Mouse (Mus musculus): ENCODE data around the gene Mrpl4. TPM values are rescaled to one million over a fixed set of nuclear protein-coding genes. Genes with fewer than 3 reads are reported as not detected.
"Not testable (repeated sequence)": the region's sequence is repeated elsewhere in the genome, so short reads cannot be mapped to it uniquely, and the experiment has no call there.

Gene Mrpl4
- polyA plus RNA-seq, 1 experiment from 2014 or later = 132 TPM

- DNase-seq (ENCODE audit: low spot score); H3K9ac ChIP-seq (ENCODE audit: low read depth, low read length); H3K4me2 ChIP-seq (replicated peaks; ENCODE audit: low read depth, low read length); H3K27ac ChIP-seq (ENCODE audit: low read depth, low read length); ATAC-seq (ENCODE audit: low FRiP score); H3K4me3 ChIP-seq (ENCODE audit: low read depth, low read length); H3K36me3 ChIP-seq (ENCODE audit: control insufficient read depth, insufficient read depth, low read length); H3K9me3 ChIP-seq (ENCODE audit: control insufficient read depth, low read length); H3K4me1 ChIP-seq (replicated peaks; ENCODE audit: control insufficient read depth, insufficient read depth, low read length): not testable (repeated sequence)
- WGBS = 71% methylated on average over 9 of the region's 9 CpGs
- H3K27me3 ChIP-seq (ENCODE audit: control insufficient read depth, insufficient read depth, low read length) = peaks cover 19% of the 10 kb centered on the region
Measured at GRCm38 (mm10) chr9:21010939-21011541, 8.5 kb downstream of the Mrpl4 start.

- DNase-seq (ENCODE audit: low spot score) = no peak
- Histone ChIP-seq H3K4me1 (replicated peaks; ENCODE audit: control insufficient read depth, insufficient read depth, low read length) (no peaks in the 10 kb centered on the region), H3K9me3 (ENCODE audit: control insufficient read depth, low read length) (no peaks in the 10 kb centered on the region), H3K27ac (ENCODE audit: low read depth, low read length) (no peak overlapping the region), H3K36me3 (ENCODE audit: control insufficient read depth, insufficient read depth, low read length) (no peaks in the 10 kb centered on the region), H3K4me3 (ENCODE audit: low read depth, low read length) (no peak overlapping the region), H3K27me3 (ENCODE audit: control insufficient read depth, insufficient read depth, low read length) (peaks cover 28% of the 10 kb centered on the region), H3K4me2 (replicated peaks; ENCODE audit: low read depth, low read length) (no peak overlapping the region), H3K9ac (ENCODE audit: low read depth, low read length) (no peak overlapping the region)
- no peak for ATAC-seq (ENCODE audit: low FRiP score)
- WGBS = 69% methylated on average over 5 of the region's 5 CpGs
Measured at GRCm38 (mm10) chr9:21011846-21012312, 9.3 kb downstream of the Mrpl4 start.

DNA sequence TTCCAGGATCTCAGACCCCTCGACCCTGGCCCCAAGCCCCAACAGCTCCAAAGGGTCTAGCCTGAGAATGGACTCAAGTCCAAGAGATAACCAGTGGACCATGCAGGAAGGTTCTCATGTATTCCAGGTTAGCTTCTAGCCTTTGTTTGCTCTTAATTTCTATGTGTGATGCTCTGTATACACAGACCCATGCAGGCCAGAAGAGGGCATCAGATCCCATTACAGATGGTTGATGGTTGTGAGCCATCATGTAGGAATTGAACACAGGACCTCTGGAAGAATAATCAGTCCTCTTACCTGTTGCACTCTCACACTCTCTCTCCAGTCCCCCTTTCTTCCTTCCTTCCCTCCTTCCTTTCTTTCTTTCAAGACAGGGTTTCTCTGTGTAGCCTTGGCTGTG lies 9.8 kb downstream of the Mrpl4 start:
- 43% methylated on average over 1 of the region's 1 CpGs for WGBS
- ATAC-seq (ENCODE audit: low FRiP score) (no peak), DNase-seq (ENCODE audit: low spot score) (no peak)
- Histone ChIP-seq H3K27me3 (ENCODE audit: control insufficient read depth, insufficient read depth, low read length) (peaks cover 33% of the 10 kb centered on the region), H3K27ac (ENCODE audit: low read depth, low read length) (no peak overlapping the region), H3K4me1 (replicated peaks; ENCODE audit: control insufficient read depth, insufficient read depth, low read length) (no peaks in the 10 kb centered on the region), H3K9ac (ENCODE audit: low read depth, low read length) (no peak overlapping the region), H3K36me3 (ENCODE audit: control insufficient read depth, insufficient read depth, low read length) (no peaks in the 10 kb centered on the region), H3K4me2 (replicated peaks; ENCODE audit: low read depth, low read length) (no peak overlapping the region), H3K4me3 (ENCODE audit: low read depth, low read length) (no peak overlapping the region), H3K9me3 (ENCODE audit: control insufficient read depth, low read length) (no peaks in the 10 kb centered on the region)

- ATAC-seq (ENCODE audit: low FRiP score) (no peak), DNase-seq (ENCODE audit: low spot score) (peak; percentile 31)
- no peak overlapping the region for H3K4me3 ChIP-seq (ENCODE audit: low read depth, low read length)
- 3% methylated on average over 29 of the region's 29 CpGs for WGBS
- peaks cover 36% of the 10 kb centered on the region for H3K27me3 ChIP-seq (ENCODE audit: control insufficient read depth, insufficient read depth, low read length)
- peak overlapping the region; percentile 17; the same call in 1 of the 2 replicates for H3K4me2 ChIP-seq (replicated peaks; ENCODE audit: low read depth, low read length)
- H3K27ac ChIP-seq (ENCODE audit: low read depth, low read length) = no peak overlapping the region
- H3K36me3 ChIP-seq (ENCODE audit: control insufficient read depth, insufficient read depth, low read length) = no peaks in the 10 kb centered on the region
- H3K9me3 ChIP-seq (ENCODE audit: control insufficient read depth, low read length) = no peaks in the 10 kb centered on the region
- no peak overlapping the region for H3K9ac ChIP-seq (ENCODE audit: low read depth, low read length)
- no peaks in the 10 kb centered on the region for H3K4me1 ChIP-seq (replicated peaks; ENCODE audit: control insufficient read depth, insufficient read depth, low read length)
Measured at GRCm38 (mm10) chr9:21014691-21015570, 12.4 kb downstream of the Mrpl4 start.

DNA sequence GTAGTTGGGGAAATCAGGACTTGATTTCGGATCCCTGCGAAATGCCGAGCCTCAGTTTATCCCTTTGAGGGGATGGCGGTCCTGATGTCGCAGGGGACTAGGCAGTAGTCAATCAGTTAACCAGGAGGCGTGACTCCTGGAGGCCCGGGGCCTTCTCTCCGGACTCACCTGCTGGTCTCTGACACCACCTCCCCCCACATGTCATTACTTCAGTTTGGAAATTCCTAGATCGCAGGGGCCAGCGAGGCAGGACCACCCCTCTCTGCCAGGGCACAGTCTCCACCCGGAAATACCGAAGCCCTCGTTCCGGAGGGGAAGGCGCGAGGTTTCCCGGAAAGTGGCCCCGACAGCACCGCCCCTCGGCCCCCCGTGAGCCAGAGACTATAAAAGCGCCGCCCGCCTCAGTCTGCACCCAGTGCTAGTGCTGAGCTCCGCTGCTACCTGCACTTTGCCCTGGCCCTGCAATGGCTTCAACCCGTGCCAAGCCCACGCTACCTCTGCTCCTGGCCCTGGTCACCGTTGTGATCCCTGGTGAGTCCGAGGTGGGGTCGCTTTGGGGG lies 13.1 kb downstream of the Mrpl4 start, which contains the start of gene Icam1:
Icam1 (plus strand) TSS at position 415 of the 560 bp plus-strand sequence.
- peak within 1 kb of the TSS; percentile 19; the same call in 1 of the 2 replicates for H3K4me3 ChIP-seq (ENCODE audit: low read depth, low read length)
- DNase-seq (ENCODE audit: low spot score) (peak; percentile 40), ATAC-seq (ENCODE audit: low FRiP score) (no peak)
- peaks cover 36% of the 10 kb centered on the region for H3K27me3 ChIP-seq (ENCODE audit: control insufficient read depth, insufficient read depth, low read length)
- no peaks in the 10 kb centered on the region for H3K4me1 ChIP-seq (replicated peaks; ENCODE audit: control insufficient read depth, insufficient read depth, low read length)
- H3K36me3 ChIP-seq (ENCODE audit: control insufficient read depth, insufficient read depth, low read length) = no peaks in the 10 kb centered on the region
- WGBS = 2% methylated on average over 30 of the region's 30 CpGs
- no peaks in the 10 kb centered on the region for H3K9me3 ChIP-seq (ENCODE audit: control insufficient read depth, low read length)
- H3K27ac ChIP-seq (ENCODE audit: low read depth, low read length) = no peak within 1 kb of the TSS
- no peak within 1 kb of the TSS for H3K9ac ChIP-seq (ENCODE audit: low read depth, low read length)
- peak within 1 kb of the TSS; percentile 32 for H3K4me2 ChIP-seq (replicated peaks; ENCODE audit: low read depth, low read length)

GRCm38 (mm10) chr9:21016331-21017176 lies 14.0 kb downstream of the Mrpl4 start:
- peak; percentile 30 for DNase-seq (ENCODE audit: low spot score)
- Histone ChIP-seq H3K36me3 (ENCODE audit: control insufficient read depth, insufficient read depth, low read length) (no peaks in the 10 kb centered on the region), H3K4me1 (replicated peaks; ENCODE audit: control insufficient read depth, insufficient read depth, low read length) (no peaks in the 10 kb centered on the region), H3K27ac (ENCODE audit: low read depth, low read length) (no peak overlapping the region), H3K4me2 (replicated peaks; ENCODE audit: low read depth, low read length) (no peak overlapping the region), H3K9me3 (ENCODE audit: control insufficient read depth, low read length) (no peaks in the 10 kb centered on the region), H3K9ac (ENCODE audit: low read depth, low read length) (no peak overlapping the region), H3K27me3 (ENCODE audit: control insufficient read depth, insufficient read depth, low read length) (peaks cover 36% of the 10 kb centered on the region), H3K4me3 (ENCODE audit: low read depth, low read length) (no peak overlapping the region)
- no peak for ATAC-seq (ENCODE audit: low FRiP score)
- 8% methylated on average over 17 of the region's 17 CpGs for WGBS

- no peak for ATAC-seq (ENCODE audit: low FRiP score)
- Histone ChIP-seq H3K27ac (ENCODE audit: low read depth, low read length) (no peak overlapping the region), H3K4me3 (ENCODE audit: low read depth, low read length) (no peak overlapping the region), H3K9me3 (ENCODE audit: control insufficient read depth, low read length) (no peaks in the 10 kb centered on the region), H3K27me3 (ENCODE audit: control insufficient read depth, insufficient read depth, low read length) (peaks cover 36% of the 10 kb centered on the region), H3K4me2 (replicated peaks; ENCODE audit: low read depth, low read length) (no peak overlapping the region), H3K4me1 (replicated peaks; ENCODE audit: control insufficient read depth, insufficient read depth, low read length) (no peaks in the 10 kb centered on the region), H3K9ac (ENCODE audit: low read depth, low read length) (no peak overlapping the region), H3K36me3 (ENCODE audit: control insufficient read depth, insufficient read depth, low read length) (no peaks in the 10 kb centered on the region)
- DNase-seq (ENCODE audit: low spot score) = no peak
- 38% methylated on average over 4 of the region's 4 CpGs for WGBS
Measured at GRCm38 (mm10) chr9:21017177-21017575, 14.6 kb downstream of the Mrpl4 start.

GRCm38 (mm10) chr9:21018600-21018999 lies 16.1 kb downstream of the Mrpl4 start:
- no peaks in the 10 kb centered on the region for H3K9me3 ChIP-seq (ENCODE audit: control insufficient read depth, low read length)
- H3K9ac ChIP-seq (ENCODE audit: low read depth, low read length) = no peak overlapping the region
- H3K36me3 ChIP-seq (ENCODE audit: control insufficient read depth, insufficient read depth, low read length) = no peaks in the 10 kb centered on the region
- H3K4me2 ChIP-seq (replicated peaks; ENCODE audit: low read depth, low read length) = no peak overlapping the region
- H3K4me1 ChIP-seq (replicated peaks; ENCODE audit: control insufficient read depth, insufficient read depth, low read length) = no peaks in the 10 kb centered on the region
- 64% methylated on average over 2 of the region's 2 CpGs for WGBS
- no peak for ATAC-seq (ENCODE audit: low FRiP score)
- H3K27ac ChIP-seq (ENCODE audit: low read depth, low read length) = no peak overlapping the region
- H3K27me3 ChIP-seq (ENCODE audit: control insufficient read depth, insufficient read depth, low read length) = peaks cover 36% of the 10 kb centered on the region
- no peak for DNase-seq (ENCODE audit: low spot score)
- no peak overlapping the region for H3K4me3 ChIP-seq (ENCODE audit: low read depth, low read length)
